ENCODE assay signal across 6 mouse cellular contexts in the genomic region with DNA sequence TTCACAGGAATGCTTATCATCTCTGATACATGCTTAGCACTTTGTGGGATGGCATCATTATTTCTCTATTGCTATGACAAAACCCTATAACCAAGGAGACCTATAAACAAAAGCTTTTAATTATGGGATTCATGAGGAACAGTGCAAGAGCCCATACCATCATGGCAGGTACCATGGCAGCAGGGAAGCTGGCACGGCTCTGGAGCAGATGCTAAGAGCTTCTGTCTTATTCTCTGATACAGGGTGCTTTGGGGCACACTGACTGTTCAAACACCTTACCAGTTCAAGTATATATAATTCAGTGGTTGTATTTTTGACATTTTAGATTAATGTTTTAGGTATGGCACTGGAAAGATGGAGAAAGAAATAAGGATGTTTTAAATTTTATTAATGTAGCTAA.
"Had no signal": no experiment of that assay in that cellular context is flagged by ENCODE, and none has a peak within 500 bp of the region (broad histone marks: within the 10 kb centered on the region; RNA-seq: fewer than 3 reads in every experiment).

No protein-coding gene starts in this region.

- DNase-seq: kidney, adult 9 months; kidney, postnatal 10 days; kidney, postnatal 4 days; lung, embryonic 14.5 days; lung, postnatal 10 days; right cerebral cortex, postnatal 14 days had no signal
